Mouse (Mus musculus) embryonic fibroblast, embryonic 13.5 days (primary cell): Measurements from ENCODE around the gene Hagh.

ENCODE experiments used
- CTCF ChIP-seq: IDR thresholded peaks from 2 replicates; pipeline ENCODE4 v1.5.1; 2011; ENCODE audit warnings: mild to moderate bottlenecking, control low read depth, low read length, moderate library complexity, borderline replicate concordance; ENCODE audit not compliant: insufficient read depth
- POLR2A ChIP-seq: IDR thresholded peaks from 2 replicates; pipeline ENCODE4 v1.6.1; 2011; ENCODE audit warnings: low read depth, mild to moderate bottlenecking, control low read depth, low read length, moderate library complexity

DNA sequence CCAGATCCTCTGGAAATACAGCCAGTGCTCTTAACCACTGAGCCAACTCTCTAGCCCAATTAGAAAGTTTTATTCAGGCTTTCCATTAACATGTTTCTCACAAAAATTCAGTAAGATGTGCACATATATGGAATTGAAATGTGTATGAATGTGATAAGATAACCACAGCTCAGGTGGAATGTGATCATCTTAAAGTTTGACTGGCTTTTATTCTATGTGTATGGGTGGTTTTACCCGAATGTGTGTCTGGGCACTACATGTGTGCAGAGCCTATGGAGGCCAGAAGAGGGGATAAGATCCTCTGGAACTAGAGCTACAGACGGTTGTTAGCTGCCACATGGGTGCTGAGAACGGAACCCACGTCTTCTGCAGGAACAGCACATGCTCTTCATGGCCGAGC lies 24.7 kb upstream of the Hagh start:
- TF ChIP-seq POLR2A = no peak
- TF ChIP-seq CTCF = no peak
